8 mouse cellular contexts compared by ENCODE assay signal in genomic region chr3:87617811-87618130, GRCm38 (mm10). TPM values are rescaled to one million over a fixed set of nuclear protein-coding genes. Genes with fewer than 3 reads are reported as not detected.
DNase-seq lines count a peak whose midpoint lies in the region; ATAC-seq lines count a peak whose summit lies in the region.

No protein-coding gene starts in this region.

- no peak for DNase-seq in lung, postnatal 4 days
- DNase-seq in ovary, postnatal 36 days (ENCODE audit: low spot score): no peak
- DNase-seq in cerebellum, adult 9-10 months: no peak
- DNase-seq in T-cell, adult 2 months (ENCODE audit: low spot score): no peak

- ATAC-seq in lung, embryonic 16.5 days (ENCODE audit: low read depth): no peak
- ATAC-seq in embryonic facial prominence, embryonic 12.5 days (ENCODE audit: insufficient number of reproducible peaks, insufficient read depth, low FRiP score, low TSS enrichment): no peak; the same call in 1 of the 2 replicates
- ATAC-seq in intestine, embryonic 16.5 days: no peak
- no peak for ATAC-seq in neural tube, embryonic 15.5 days (ENCODE audit: low FRiP score)

- no peaks in the 10 kb centered on the region for H3K36me3 ChIP-seq in lung, embryonic 16.5 days (ENCODE audit: control insufficient read depth, insufficient read depth, low read length)
- no peaks in the 10 kb centered on the region for H3K36me3 ChIP-seq in embryonic facial prominence, embryonic 12.5 days
- H3K36me3 ChIP-seq in intestine, embryonic 16.5 days (ENCODE audit: control insufficient read depth, insufficient read depth, low read length): no peaks in the 10 kb centered on the region
- no peaks in the 10 kb centered on the region for H3K36me3 ChIP-seq in neural tube, embryonic 15.5 days

- H3K27ac ChIP-seq in lung, embryonic 16.5 days (ENCODE audit: low read length): peak overlapping the region; percentile 94
- H3K27ac ChIP-seq in embryonic facial prominence, embryonic 12.5 days: peak overlapping the region; percentile 94
- peak overlapping the region; percentile 92 for H3K27ac ChIP-seq in intestine, embryonic 16.5 days (ENCODE audit: low read length)
- H3K27ac ChIP-seq in neural tube, embryonic 15.5 days (replicated peaks): peak overlapping the region; percentile 93

- no peaks in the 10 kb centered on the region for H3K9me3 ChIP-seq in lung, embryonic 16.5 days (ENCODE audit: control insufficient read depth, low read length)
- H3K9me3 ChIP-seq in embryonic facial prominence, embryonic 12.5 days: no peaks in the 10 kb centered on the region
- H3K9me3 ChIP-seq in intestine, embryonic 16.5 days (ENCODE audit: control insufficient read depth, low read length): no peaks in the 10 kb centered on the region
- no peaks in the 10 kb centered on the region for H3K9me3 ChIP-seq in neural tube, embryonic 15.5 days (replicated peaks)

- peak overlapping the region; percentile 93 for H3K4me2 ChIP-seq in lung, embryonic 16.5 days (ENCODE audit: low read depth, low read length)
- peak overlapping the region; percentile 95 for H3K4me2 ChIP-seq in embryonic facial prominence, embryonic 12.5 days (replicated peaks)
- peak overlapping the region; percentile 98 for H3K4me2 ChIP-seq in intestine, embryonic 16.5 days (ENCODE audit: low read depth, low read length)
- H3K4me2 ChIP-seq in neural tube, embryonic 15.5 days: peak overlapping the region; percentile 96

- 0% methylated on average over 6 of the region's 6 CpGs for WGBS in lung, embryonic 16.5 days
- 2% methylated on average over 6 of the region's 6 CpGs for WGBS in embryonic facial prominence, embryonic 12.5 days
- WGBS in intestine, embryonic 16.5 days: under 1% methylated on average over 6 of the region's 6 CpGs
- under 1% methylated on average over 6 of the region's 6 CpGs for WGBS in neural tube, embryonic 15.5 days

- peaks cover 20% of the 10 kb centered on the region for H3K4me1 ChIP-seq in lung, embryonic 16.5 days (replicated peaks; ENCODE audit: control insufficient read depth, insufficient read depth, low read length)
- H3K4me1 ChIP-seq in embryonic facial prominence, embryonic 12.5 days: peaks cover 29% of the 10 kb centered on the region
- peaks cover 23% of the 10 kb centered on the region for H3K4me1 ChIP-seq in intestine, embryonic 16.5 days (ENCODE audit: control insufficient read depth, insufficient read depth, low read length)
- H3K4me1 ChIP-seq in neural tube, embryonic 15.5 days: peaks cover 51% of the 10 kb centered on the region

- H3K4me3 ChIP-seq in lung, embryonic 16.5 days (ENCODE audit: low read length): peak overlapping the region; percentile 85
- peak overlapping the region; percentile 76 for H3K4me3 ChIP-seq in embryonic facial prominence, embryonic 12.5 days
- H3K4me3 ChIP-seq in intestine, embryonic 16.5 days (ENCODE audit: low read length): peak overlapping the region; percentile 89
- H3K4me3 ChIP-seq in neural tube, embryonic 15.5 days (replicated peaks): peak overlapping the region; percentile 85

- no peaks in the 10 kb centered on the region for H3K27me3 ChIP-seq in lung, embryonic 16.5 days (ENCODE audit: control insufficient read depth, insufficient read depth, low read depth, low read length)
- H3K27me3 ChIP-seq in embryonic facial prominence, embryonic 12.5 days: no peaks in the 10 kb centered on the region
- H3K27me3 ChIP-seq in intestine, embryonic 16.5 days (replicated peaks; ENCODE audit: control insufficient read depth, insufficient read depth, low read length): no peaks in the 10 kb centered on the region
- no peaks in the 10 kb centered on the region for H3K27me3 ChIP-seq in neural tube, embryonic 15.5 days (replicated peaks)

- H3K9ac ChIP-seq in lung, embryonic 16.5 days (ENCODE audit: low read length): peak overlapping the region; percentile 95
- peak overlapping the region; percentile 87 for H3K9ac ChIP-seq in embryonic facial prominence, embryonic 12.5 days
- H3K9ac ChIP-seq in intestine, embryonic 16.5 days (ENCODE audit: low read depth, low read length): peak overlapping the region; percentile 96
- H3K9ac ChIP-seq in neural tube, embryonic 15.5 days (replicated peaks): peak overlapping the region; percentile 80

RNA-seq across cellular contexts. Expression of gene Arhgef11, which starts 0.4 kb away (rescaled TPM):
- 15.4 and 15.5 TPM in 2 replicates for polyA plus RNA-seq in lung, embryonic 16.5 days (2015; fragmentation: Nextera tagmentation; extraction: Ambion mirVana)
- 21.8 and 23.5 TPM in 2 replicates for polyA plus RNA-seq in embryonic facial prominence, embryonic 12.5 days (2016; fragmentation: Nextera tagmentation; extraction: Ambion mirVana)
- polyA plus RNA-seq in intestine, embryonic 16.5 days (2015; fragmentation: Nextera tagmentation; extraction: Ambion mirVana): 11.6 and 12.4 TPM in 2 replicates
- 19.5 and 19.6 TPM in 2 replicates for polyA plus RNA-seq in neural tube, embryonic 15.5 days (2015; fragmentation: Nextera tagmentation; extraction: Ambion mirVana)
